Mouse (Mus musculus) small intestine, adult 2 months (tissue): ENCODE data around the gene Pde4b. TPM values are rescaled to one million over a fixed set of nuclear protein-coding genes. Genes with fewer than 3 reads are reported as not detected.

Experiments used
- H3K27ac ChIP-seq: fragments of 200-500 bp; 2 replicates; pipeline ENCODE4 v1.5.1; 2012; ENCODE audit warnings: low read depth, low read length, control low read depth, inconsistent platforms; ENCODE audit not compliant: insufficient read depth
- H3K27me3 ChIP-seq: fragments of 200-500 bp; 2 replicates; pipeline ENCODE4 v1.6.1; 2012; ENCODE audit warnings: mild to moderate bottlenecking, moderate library complexity, low read length, inconsistent platforms; ENCODE audit not compliant: control insufficient read depth, insufficient read depth
- H3K36me3 ChIP-seq: fragments of 200-500 bp; 2 replicates; pipeline ENCODE4 v1.6.1; 2012; ENCODE audit warnings: mild to moderate bottlenecking, low read length, control low read depth, inconsistent platforms; ENCODE audit not compliant: control insufficient read depth, insufficient read depth
- H3K4me1 ChIP-seq: fragments of 200-500 bp; 2 replicates; pipeline ENCODE4 v1.6.1; 2012; ENCODE audit warnings: low read length, inconsistent platforms, mixed read lengths; ENCODE audit not compliant: control insufficient read depth, insufficient read depth, insufficient read length
- H3K4me3 ChIP-seq: fragments of 200-500 bp; 2 replicates; pipeline ENCODE4 v1.5.1; 2012; ENCODE audit warnings: low read depth, mild to moderate bottlenecking, control low read depth, inconsistent platforms, low read length, moderate library complexity
- CTCF ChIP-seq: fragments of 200-500 bp; IDR thresholded peaks from 2 replicates; pipeline ENCODE4 v1.5.1; 2012; ENCODE audit warnings: low read depth, mild to moderate bottlenecking, control low read depth, inconsistent platforms, low read length, moderate library complexity, mixed read lengths; ENCODE audit not compliant: insufficient replicate concordance, insufficient read length; ENCODE audit errors: extremely low read depth
- POLR2A ChIP-seq: fragments of 200-500 bp; IDR thresholded peaks from 2 replicates; pipeline ENCODE4 v1.6.1; 2012; ENCODE audit warnings: low read depth, mild to moderate bottlenecking, control low read depth, inconsistent platforms, low read length, moderate library complexity
- WGBS: fragments of 180-500 bp; shearing (Covaris S2); methylation state at CpG from one replicate; pipeline ENCODE4 v1.1.7; 2018; 5-methylcytosine and 5-hydroxymethylcytosine counted together
- polyA plus RNA-seq: library from polyadenylated mRNA; depleted of rRNA; stranded (reverse); fragments of >200 nt; gene quantifications from 2 replicates; pipeline ENCODE4 v1.2.3, GENCODE M21; 2012

Pde4b gene
- polyA plus RNA-seq, 1 experiment, result 2.5 TPM

DNA sequence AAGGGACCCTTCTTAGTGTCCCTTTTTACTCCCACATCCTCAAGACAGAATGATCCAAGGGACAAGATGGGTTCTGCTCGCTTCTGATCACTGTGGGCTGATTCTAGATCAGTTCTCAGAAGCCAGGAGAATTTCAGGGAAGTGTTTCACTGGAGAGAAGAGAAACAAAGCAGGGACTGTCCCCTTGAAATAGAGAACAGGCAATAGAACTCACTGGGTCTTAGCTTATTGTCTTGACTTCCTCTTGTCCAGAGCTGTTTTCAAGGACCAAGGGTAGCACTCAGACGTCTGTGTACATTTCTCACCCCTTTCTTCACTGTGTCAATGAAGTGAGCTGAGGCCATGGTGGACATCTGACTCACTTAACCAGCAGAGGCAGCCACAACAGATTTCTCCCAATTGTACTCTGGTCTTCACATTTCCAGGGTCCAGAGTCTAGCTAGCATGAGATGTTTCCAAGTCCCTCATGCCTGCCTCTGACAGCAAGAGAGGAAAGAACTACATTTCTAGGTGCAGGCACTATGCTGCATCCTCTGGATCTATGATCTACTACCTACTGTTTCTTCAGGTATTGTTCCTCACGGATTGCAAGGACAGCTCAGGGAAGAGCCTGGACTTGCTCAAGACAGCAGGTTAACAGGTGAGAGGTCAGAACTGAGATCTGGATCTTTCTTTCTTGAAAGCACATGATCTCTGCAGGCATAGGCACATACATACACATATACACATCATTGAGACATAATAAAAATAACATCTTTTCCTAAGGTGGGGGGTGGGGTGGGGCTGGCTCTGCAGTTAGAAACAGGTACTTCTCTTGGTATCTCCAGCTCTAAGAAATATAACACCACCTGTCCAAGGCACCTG is 427.9 kb downstream of the Pde4b start:
- H3K4me3 ChIP-seq, result no peak overlapping the region
- no peaks in the 10 kb centered on the region for H3K27me3 ChIP-seq
- TF ChIP-seq CTCF (no peak), POLR2A (no peak)
- H3K27ac ChIP-seq, result 0 out of 2 replicates have a peak overlapping the region, but pooled peaks have one; percentile 13
- H3K4me1 ChIP-seq, result peaks cover 22% of the 10 kb centered on the region
- no peaks in the 10 kb centered on the region for H3K36me3 ChIP-seq
- 46% methylated on average over 3 of the region's 3 CpGs for WGBS

DNA sequence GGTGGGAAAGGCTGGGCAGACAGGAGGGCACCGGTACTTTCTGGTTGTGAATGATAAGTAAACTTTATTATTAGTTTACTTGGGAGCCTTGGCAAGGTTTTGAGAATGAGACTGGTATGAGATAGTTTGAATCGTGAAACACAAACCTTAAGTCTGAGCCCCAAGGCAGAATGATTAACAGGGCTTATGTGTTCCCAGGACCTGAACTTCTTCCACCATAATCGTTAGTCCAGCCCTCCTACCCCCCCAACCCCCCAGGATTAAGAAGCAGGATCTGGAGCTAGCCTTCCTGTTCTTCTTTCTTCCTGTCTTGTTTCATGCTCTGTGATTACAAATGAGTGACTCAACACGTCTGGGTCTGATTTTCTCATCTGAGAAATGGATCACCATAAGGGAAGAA is 429.1 kb downstream of the Pde4b start:
- H3K27me3 ChIP-seq, result no peaks in the 10 kb centered on the region
- H3K27ac ChIP-seq, result no peak overlapping the region
- no peak overlapping the region for H3K4me3 ChIP-seq
- TF ChIP-seq POLR2A (no peak), CTCF (no peak)
- 24% methylated on average over 4 of the region's 4 CpGs for WGBS
- no peaks in the 10 kb centered on the region for H3K36me3 ChIP-seq
- peaks cover 22% of the 10 kb centered on the region for H3K4me1 ChIP-seq

DNA sequence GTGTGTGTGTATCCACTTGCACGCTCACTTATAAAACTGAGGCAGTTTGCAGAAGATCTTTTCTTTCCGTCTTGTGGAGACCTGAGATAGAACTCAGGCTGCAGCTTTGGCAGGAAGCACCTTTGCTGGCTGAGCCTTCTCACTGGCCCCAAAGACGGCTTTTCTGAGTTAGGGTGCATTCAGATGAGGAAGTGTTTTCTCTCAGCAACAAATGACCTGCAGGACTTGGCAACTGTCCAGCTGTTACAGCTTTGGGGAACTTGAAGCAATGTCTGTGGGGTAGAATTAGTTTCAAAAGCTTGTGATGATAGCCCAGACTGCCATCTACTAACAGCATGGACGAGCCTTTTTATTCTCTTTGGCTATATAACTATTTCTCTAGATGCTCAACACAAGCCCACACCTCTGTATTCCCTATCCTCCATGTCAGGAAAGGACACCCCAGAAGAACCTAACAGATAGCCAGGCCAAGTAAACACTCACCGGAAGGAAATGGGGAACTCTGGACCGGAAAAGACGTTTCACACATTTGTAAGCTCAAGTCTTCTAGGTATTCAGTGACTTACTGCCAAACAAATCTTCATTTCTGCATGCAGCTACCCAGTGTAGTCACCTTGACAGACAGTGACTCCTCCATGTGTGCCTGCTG is 429.8 kb downstream of the Pde4b start:
- peak overlapping the region; percentile 61 for H3K27ac ChIP-seq
- no peak overlapping the region for H3K4me3 ChIP-seq
- H3K27me3 ChIP-seq, result no peaks in the 10 kb centered on the region
- TF ChIP-seq CTCF (no peak), POLR2A (no peak)
- 17% methylated on average over 7 of the region's 7 CpGs for WGBS
- H3K4me1 ChIP-seq, result peaks cover 16% of the 10 kb centered on the region
- H3K36me3 ChIP-seq, result no peaks in the 10 kb centered on the region

DNA sequence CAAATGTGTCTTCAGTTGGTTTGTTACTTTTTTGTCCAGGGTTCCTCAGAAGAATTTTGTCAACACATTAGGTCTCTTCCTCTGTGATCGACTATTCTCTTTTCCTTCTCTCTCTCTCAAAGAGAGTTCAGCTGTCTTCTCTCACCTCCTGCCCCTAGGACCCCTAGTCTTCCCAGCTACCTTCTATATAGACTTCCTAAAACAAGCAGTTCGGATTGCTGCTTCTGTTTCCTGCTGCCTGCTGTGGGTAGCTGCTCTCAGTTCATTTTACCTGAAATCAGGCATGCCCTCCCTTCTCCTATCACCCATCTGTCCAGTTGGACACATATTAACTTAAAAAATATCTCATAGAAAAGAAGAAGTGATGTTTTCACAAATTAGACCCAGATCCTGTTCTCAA is 430.3 kb downstream of the Pde4b start:
- Histone ChIP-seq H3K4me1 (peaks cover 14% of the 10 kb centered on the region; the same call in 1 of the 2 replicates), H3K27me3 (no peaks in the 10 kb centered on the region), H3K27ac (peak overlapping the region; percentile 61), H3K4me3 (no peak overlapping the region), H3K36me3 (no peaks in the 10 kb centered on the region)
- TF ChIP-seq POLR2A (no peak), CTCF (no peak)
- WGBS, result 62% methylated on average over 2 of the region's 2 CpGs

DNA sequence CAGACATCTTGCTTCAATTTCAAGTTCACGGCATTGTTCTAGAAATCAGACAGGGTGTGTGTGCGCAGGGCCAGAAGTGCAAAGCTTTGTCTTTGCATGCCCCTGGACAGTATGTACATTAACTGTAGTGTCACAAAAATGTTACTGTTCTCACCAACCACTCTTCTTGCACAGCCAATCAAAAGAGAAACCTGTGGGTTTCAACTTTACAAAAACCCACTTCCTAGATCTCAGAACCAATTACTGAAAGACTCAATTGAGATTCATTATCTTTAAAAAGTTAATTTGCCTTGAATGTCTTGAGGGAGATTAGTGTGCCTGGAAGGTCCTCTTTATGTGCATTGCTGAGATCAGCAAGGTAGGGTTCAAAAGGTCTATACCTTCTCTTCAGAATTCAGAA is 431.0 kb downstream of the Pde4b start:
- no peak for TF ChIP-seq POLR2A
- TF ChIP-seq CTCF, result no peak
- H3K4me1 ChIP-seq, result peaks cover 14% of the 10 kb centered on the region; the same call in 1 of the 2 replicates
- peak overlapping the region; percentile 61 for H3K27ac ChIP-seq
- H3K36me3 ChIP-seq, result no peaks in the 10 kb centered on the region
- H3K4me3 ChIP-seq, result no peak overlapping the region
- 89% methylated on average over 2 of the region's 2 CpGs for WGBS
- H3K27me3 ChIP-seq, result no peaks in the 10 kb centered on the region

DNA sequence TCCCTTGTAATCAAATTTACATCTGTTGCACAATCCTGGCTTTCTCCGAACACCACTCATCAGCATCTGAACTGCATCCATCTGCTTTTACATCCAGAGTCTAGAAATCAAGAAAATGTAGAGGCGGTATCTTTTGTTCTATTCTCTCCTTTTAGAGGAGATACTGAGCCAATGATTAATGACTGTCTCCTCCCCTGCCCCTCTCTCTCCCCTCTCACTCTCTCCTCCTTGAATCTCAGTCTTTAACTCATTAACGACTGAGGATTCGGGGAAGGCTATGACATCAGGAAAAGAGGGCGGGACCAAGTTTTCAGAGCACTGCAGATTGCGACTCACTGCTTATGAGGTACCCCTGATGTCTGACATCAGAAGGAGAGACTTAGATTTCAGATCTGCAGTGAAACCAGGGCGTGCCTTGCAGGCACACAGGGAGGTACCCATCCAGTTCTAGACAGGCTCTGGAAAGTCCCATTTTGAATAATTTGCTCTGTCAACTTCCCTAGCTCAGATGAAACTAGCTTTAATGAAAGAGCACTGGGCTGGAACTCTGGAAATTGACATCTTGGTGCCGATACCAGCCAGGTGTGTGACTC is 433.4 kb downstream of the Pde4b start:
- Histone ChIP-seq H3K4me1 (peaks cover 6% of the 10 kb centered on the region; the same call in 1 of the 2 replicates), H3K27ac (no peak overlapping the region), H3K27me3 (no peaks in the 10 kb centered on the region), H3K36me3 (no peaks in the 10 kb centered on the region), H3K4me3 (no peak overlapping the region)
- TF ChIP-seq POLR2A (no peak), CTCF (no peak)
- 52% methylated on average over 8 of the region's 8 CpGs for WGBS

DNA sequence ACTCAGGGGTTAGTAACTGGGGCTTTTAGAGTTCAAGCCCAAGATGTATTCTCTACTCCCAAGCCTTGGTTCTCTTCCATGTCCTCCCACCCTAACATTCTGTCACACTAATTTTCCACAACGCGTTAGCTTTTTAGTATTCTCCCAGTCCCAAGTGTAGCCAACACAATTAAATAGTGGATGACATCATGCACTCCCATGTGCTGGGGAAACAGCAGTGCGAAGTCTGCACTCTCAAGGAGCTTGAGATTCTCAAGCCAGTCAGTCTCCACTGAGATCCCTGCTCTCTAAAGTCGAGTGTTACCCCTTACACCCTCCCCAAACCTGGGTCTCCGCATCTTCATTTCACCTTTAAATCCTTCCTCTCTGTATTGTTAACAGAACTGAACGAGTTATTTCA is 434.1 kb downstream of the Pde4b start:
- no peak for TF ChIP-seq CTCF
- no peak for TF ChIP-seq POLR2A
- no peak overlapping the region for H3K4me3 ChIP-seq
- H3K36me3 ChIP-seq, result no peaks in the 10 kb centered on the region
- WGBS, result 75% methylated on average over 6 of the region's 6 CpGs
- no peaks in the 10 kb centered on the region for H3K27me3 ChIP-seq
- no peak overlapping the region for H3K27ac ChIP-seq
- H3K4me1 ChIP-seq, result peaks cover 6% of the 10 kb centered on the region; the same call in 1 of the 2 replicates
